Mouse (Mus musculus) thymus, postnatal 25 days (tissue): ENCODE measurements around the gene Pms1.
"Not testable (repeated sequence)": the region's sequence is repeated elsewhere in the genome, so short reads cannot be mapped to it uniquely, and the experiment has no call there.

Experiments used
- DNase-seq: peaks from one replicate; pipeline ENCODE4 v3.0.0; 2022

Gene Pms1

GRCm38 (mm10) chr1:53296581-53297383 lies at the start of gene Pms1, which contains the start of the genes Ormdl1 and Gm28778:
Pms1 (minus strand) TSS chr1:53297018.
Ormdl1 (plus strand) TSS chr1:53297095.
Gm28778 (plus strand) TSS chr1:53297111.
- peak; percentile 93 for DNase-seq

- DNase-seq = no peak
Observed at GRCm38 (mm10) chr1:53341071-53341470, 44.3 kb upstream of the Pms1 start.

GRCm38 (mm10) chr1:53337403-53337802 lies 40.6 kb upstream of the Pms1 start:
- not testable (repeated sequence) for DNase-seq

GRCm38 (mm10) chr1:53335465-53335864 lies 38.6 kb upstream of the Pms1 start:
- no peak for DNase-seq

- not testable (repeated sequence) for DNase-seq
Observed at GRCm38 (mm10) chr1:53333527-53333926, 36.7 kb upstream of the Pms1 start.

- DNase-seq = no peak
Observed at GRCm38 (mm10) chr1:53324827-53325494, 28.1 kb upstream of the Pms1 start.

- DNase-seq = no peak
Observed at GRCm38 (mm10) chr1:53324277-53324676, 27.5 kb upstream of the Pms1 start.

- no peak for DNase-seq
Observed at GRCm38 (mm10) chr1:53323254-53323653, 26.4 kb upstream of the Pms1 start.

GRCm38 (mm10) chr1:53321662-53322344 lies 25.0 kb upstream of the Pms1 start:
- no peak for DNase-seq

GRCm38 (mm10) chr1:53312989-53313967 lies 16.5 kb upstream of the Pms1 start, which contains the start of gene Osgepl1:
Osgepl1 (plus strand) TSS chr1:53313624.
- DNase-seq = peak; percentile 84

GRCm38 (mm10) chr1:53300506-53300905 lies 3.7 kb upstream of the Pms1 start:
- no peak for DNase-seq

- DNase-seq = no peak
Observed at GRCm38 (mm10) chr1:53291197-53291596, 5.6 kb downstream of the Pms1 start.

GRCm38 (mm10) chr1:53272646-53273045 lies 24.2 kb downstream of the Pms1 start:
- peak; percentile 12 for DNase-seq

- no peak for DNase-seq
Observed at GRCm38 (mm10) chr1:53269901-53270300, 26.9 kb downstream of the Pms1 start.

GRCm38 (mm10) chr1:53264958-53265612 lies 31.7 kb downstream of the Pms1 start:
- DNase-seq = not testable (repeated sequence)

- no peak for DNase-seq
Observed at GRCm38 (mm10) chr1:53226063-53226462, 70.8 kb downstream of the Pms1 start.

- DNase-seq = no peak
Observed at GRCm38 (mm10) chr1:53225616-53226015, 71.2 kb downstream of the Pms1 start.

GRCm38 (mm10) chr1:53224775-53225174 lies 72.0 kb downstream of the Pms1 start:
- no peak for DNase-seq

GRCm38 (mm10) chr1:53210136-53210535 lies 86.7 kb downstream of the Pms1 start:
- DNase-seq = no peak

- no peak for DNase-seq
Observed at GRCm38 (mm10) chr1:53203902-53204301, 92.9 kb downstream of the Pms1 start.

GRCm38 (mm10) chr1:53201630-53202199 lies 95.1 kb downstream of the Pms1 start:
- no peak for DNase-seq
